Mouse (Mus musculus) embryonic fibroblast, embryonic 13.5 days (primary cell): ENCODE measurements at regions not wholly inside any gene's neighbourhood (a gene's known extent, or its start where the extent isn't known, plus 50 kb on each side); places are given as distances from the start of the nearest gene placed in this dataset.

ENCODE experiments used
- CTCF ChIP-seq: IDR thresholded peaks from 2 replicates; pipeline ENCODE4 v1.5.1; 2011; ENCODE audit warnings: mild to moderate bottlenecking, control low read depth, low read length, moderate library complexity, borderline replicate concordance; ENCODE audit not compliant: insufficient read depth
- POLR2A ChIP-seq: IDR thresholded peaks from 2 replicates; pipeline ENCODE4 v1.6.1; 2011; ENCODE audit warnings: low read depth, mild to moderate bottlenecking, control low read depth, low read length, moderate library complexity

GRCm38 (mm10) chr12:82093317-82093716 is 75.8 kb upstream of the Sipa1l1 start:
- no peak for TF ChIP-seq POLR2A
- no peak for TF ChIP-seq CTCF
